Mouse (Mus musculus): ENCODE measurements around the gene Pbld2.
"Not testable (repeated sequence)": the region's sequence is repeated elsewhere in the genome, so short reads cannot be mapped to it uniquely, and the experiment has no call there.

Gene Pbld2

DNA sequence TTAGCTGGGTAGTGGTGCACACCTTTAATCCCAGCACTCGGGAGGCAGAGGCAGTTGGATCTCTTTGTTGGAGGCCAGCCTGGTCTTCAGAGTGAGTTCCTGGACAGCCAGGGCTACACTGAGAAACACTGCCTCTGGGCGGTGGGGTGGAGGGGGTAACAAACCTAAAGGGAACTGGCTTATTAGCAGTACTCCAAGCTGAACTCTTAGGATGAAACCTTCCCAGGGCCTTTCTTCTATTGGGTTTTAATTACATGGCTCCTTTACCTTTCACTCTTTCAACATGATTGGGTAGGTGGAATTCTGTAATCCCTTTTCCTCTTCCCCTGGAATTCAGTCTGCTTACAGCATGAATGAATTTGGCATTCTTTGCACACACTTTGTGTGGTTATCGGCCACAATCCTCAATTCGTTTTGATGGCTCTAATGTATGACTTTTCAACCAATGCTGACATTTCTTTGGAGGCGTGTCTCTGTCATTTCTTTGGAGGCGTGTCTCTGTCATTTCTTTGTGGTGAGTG is 1.4 kb downstream of the Pbld2 start:
- DNase-seq (ENCODE audit: low read depth, low spot score) = no peak

DNA sequence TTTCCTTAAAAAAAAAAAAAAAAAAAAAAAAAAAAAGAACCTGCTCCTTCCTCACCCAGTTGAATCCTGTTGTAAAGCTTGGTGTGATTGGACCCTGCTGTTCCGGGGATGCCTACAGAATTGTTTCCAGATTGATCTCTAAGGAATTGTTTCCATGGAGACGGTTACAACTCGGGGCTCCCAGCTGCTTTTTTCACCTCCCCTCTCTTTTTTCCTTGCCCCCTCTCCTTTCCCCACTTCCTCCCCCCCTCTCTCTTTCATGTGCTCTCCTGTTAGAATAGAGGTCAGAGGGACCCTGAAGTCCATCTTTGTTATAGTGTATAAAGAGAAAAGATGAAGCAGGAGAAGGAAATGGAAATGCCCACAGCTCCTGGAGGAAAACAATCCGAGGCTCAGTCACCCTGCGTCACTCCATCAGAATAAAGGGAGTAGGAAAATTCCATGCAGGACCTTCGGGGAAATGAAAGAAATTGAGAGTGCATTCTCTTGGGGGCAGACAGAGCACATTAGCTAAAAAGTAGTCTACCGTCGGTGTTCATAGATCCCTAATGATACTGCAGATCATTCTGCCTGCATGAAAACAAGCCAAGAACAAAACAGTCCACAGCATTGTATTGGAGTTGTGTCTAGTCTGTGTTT is 2.2 kb downstream of the Pbld2 start:
- DNase-seq (ENCODE audit: low read depth, low spot score) = no peak

DNA sequence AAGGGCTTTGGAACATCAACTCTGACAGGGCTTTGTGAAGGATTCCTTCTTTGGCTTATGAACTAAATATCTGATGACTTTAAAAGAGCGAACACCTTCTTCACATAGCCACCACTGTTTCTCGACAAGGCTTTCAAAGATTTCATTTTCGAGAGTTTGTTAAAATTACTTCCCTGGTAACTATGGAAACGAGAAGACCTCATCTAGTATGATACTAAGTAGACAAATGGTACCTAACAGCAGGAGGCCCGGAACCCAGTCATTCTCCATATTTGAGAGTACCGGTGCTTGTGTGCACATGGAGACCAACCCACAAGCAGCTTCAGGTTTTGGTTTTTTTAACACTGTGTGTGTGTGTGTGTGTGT is 2.7 kb downstream of the Pbld2 start:
- no peak for DNase-seq (ENCODE audit: low read depth, low spot score)

DNA sequence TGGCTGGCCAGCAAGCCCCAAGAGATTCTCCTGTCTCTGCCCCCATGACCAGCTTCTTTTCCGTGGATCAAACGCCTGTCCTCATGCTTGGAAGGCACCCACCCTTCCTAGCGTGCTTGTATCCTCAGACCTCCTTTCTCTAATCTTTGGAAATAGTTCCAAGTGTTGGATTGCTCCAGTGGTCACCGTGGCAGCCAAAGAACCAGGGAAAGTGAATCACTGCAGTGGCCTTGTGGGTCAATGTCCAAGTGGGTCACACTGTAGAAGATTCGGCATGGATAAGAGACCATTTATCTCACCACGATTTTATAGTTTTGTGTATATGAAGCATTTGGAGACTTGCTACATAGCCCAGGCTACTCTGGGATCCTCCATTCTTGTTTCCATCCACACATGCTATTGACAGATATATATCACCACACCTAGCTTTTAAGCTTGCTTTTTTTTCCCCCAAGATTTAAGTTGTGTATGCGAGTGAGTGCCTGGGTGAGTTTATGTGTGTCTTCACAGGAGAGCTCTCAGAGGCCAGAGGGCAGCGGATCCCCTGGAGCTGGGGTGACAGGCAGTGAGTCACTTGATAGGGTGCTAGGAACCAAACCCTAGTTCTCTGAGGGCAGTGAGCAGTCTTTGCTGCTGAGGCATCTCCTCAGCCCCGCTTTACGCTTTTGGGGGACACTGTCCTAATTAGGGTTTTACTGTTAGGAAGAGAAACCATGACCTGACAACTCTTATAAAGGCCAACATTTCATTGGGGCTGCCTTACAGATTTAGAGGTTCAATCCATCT is 3.5 kb downstream of the Pbld2 start:
- no peak for DNase-seq (ENCODE audit: low read depth, low spot score)

DNA sequence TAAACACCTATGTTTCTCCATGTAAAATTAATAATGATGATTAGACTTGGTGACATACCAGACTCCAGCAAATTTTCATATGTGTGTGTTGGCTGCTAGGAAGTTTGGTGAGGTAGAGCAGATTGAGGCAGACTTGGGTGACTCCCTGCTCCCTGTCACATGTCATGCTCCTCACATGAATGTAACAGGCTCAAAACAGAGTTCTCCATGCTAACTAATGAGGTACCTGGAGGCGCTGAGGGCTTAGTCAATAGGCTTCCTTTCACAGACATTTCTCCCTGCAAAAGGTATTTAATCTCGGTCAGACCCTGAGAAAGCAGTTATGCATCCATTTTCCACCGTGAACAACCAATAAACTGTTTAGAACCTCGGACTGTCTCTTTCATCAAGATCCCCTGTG is 4.3 kb downstream of the Pbld2 start:
- no peak for DNase-seq (ENCODE audit: low read depth, low spot score)

DNA sequence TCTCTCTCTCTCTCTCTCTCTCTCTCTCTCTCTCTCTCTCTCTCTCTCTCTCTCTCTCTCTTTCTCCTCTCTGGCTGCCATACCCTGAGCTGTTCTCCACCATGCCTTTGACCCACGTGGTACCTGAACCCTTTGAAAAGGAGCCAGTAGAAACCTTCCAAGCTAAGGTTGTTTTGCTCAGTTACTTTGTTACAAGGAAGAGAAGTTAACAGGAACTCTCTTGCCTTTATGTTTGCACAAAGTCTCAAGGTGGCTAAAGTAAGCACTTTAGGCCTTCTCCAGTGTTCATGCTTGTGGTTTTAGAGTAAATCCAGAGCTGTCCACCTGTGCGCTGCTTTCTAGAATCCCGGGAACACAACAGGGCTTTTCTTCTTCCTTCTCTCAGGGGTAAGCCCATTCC is 8.2 kb downstream of the Pbld2 start:
- no peak for DNase-seq (ENCODE audit: low read depth, low spot score)

DNA sequence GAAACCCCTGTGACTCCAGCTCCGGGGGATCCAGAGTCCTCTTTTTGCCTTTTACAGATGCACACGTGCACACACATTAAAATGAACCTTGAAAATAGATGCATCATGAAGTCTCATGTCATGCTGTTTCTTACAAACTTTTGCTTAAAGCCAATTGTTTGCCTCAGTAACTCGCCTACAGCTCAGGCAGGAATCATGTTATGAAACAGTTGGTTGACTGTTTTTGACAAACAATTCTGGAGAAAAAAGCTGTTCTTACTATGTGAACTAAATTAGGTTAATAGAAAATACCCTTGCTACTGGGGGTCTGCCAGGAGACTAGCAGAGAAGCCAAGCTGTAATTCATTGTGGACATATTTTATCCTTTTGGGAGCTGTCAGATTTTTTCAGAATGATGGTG is 8.8 kb downstream of the Pbld2 start:
- DNase-seq (ENCODE audit: low read depth, low spot score) = no peak

DNA sequence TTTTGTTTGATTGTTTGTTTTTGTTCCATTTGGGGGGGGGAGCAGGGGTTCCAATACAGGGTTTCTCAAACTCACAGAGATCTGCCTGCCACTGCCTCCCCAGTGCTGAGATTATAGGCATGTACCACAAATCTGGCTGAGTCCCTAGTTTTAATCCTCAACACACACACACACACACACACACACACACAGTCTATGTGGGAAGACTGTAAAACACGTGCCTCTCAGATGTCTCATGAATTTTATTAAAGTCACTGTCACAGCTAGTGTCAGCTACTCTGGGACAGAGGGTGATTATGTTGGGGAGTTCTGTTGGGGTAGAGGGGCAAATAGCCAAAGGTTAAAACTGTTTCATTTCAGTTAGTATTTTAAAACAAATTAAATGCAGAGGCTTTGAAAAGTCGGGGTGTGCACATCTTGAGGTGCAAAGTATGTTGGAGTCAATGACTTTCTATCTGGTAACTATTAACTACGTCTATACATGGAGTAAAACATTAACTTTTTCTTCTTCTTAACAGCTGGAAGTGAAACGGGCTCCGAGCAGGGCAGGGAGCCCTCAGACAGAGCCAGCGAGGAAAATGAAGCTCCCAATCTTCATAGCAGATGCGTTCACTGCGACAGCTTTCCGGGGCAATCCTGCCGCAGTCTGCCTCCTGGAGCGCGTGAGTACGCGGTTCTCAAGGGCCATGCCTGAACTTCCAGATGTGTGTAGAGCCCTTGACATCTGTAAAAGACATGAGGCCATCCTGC is 14.6 kb downstream of the Pbld2 start:
- no peak for DNase-seq (ENCODE audit: low read depth, low spot score)

DNA sequence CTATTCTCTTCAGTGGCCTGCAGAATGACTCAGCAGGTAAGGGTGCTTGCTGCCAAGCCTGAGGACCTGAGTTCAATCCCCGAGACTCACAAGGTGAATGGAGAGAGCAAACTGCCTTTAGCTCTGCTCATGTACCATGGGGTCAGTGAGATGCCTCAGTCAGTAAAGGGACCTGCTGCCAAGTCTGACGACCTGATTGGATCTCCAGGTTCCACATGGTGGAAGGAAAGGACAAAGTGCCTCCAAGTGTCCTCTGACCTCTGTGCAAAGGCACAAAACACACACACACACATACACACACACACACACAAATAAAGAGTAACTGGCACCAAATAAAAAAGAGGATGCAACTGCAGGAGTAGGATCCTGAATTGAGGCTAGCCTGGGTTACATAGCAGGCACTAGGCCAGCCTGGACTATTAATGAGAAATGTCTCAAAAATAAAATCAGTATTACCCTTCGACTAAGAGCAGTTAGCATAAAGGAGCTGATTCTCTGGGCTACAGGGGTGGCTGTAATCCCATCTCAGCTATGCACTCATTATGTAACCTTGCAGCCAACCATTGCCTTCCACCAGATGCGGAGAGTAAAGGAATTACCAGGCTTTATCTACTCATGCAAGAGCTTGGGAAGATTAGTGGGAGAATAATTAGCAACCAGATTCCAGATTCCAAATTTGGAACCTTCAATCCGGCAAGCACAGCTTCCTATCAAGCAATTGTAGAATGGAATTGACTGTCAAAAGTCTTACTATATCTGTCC is 15.9 kb downstream of the Pbld2 start:
- no peak for DNase-seq (ENCODE audit: low read depth, low spot score)

DNA sequence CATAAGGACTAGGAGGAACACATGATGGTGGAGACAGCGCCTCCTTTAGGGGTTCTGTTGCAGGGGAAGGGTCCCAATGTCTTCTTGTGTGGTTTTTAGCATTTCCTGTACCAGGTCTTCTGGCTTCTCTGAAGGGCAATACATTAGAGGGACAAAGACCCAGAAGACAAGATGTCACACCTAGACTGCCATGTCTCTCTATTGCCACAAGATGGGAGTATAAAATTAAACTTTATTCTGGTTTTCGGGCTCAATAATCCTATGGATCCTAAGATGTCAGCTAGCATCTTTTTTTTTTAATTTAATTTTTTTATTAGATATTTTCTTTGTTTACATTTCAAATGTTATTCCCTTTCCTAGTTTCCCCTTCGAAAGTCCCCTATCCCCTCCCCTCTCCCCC is 19.0 kb downstream of the Pbld2 start:
- no peak for DNase-seq (ENCODE audit: low read depth, low spot score)

DNA sequence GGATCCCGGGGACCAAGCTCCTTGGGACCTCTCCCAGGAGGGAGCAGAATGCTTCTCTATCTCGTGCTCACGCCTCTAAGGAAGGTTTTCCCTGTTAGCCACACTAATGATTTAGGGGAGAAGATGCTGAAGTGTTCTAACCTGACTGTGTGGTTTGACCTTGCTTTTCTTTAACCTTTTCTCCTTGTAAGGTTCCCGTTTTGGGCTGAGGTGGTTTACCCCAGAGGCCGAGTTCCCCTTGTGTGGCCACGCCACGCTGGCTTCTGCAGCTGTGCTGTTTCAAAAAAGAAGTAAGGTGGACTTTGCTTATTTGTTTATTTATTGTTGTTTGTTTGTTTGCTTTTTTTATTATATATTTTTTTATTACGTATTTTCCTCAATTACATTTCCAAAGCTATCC is 23.6 kb downstream of the Pbld2 start:
- peak; percentile 86 for DNase-seq (ENCODE audit: low read depth, low spot score)

DNA sequence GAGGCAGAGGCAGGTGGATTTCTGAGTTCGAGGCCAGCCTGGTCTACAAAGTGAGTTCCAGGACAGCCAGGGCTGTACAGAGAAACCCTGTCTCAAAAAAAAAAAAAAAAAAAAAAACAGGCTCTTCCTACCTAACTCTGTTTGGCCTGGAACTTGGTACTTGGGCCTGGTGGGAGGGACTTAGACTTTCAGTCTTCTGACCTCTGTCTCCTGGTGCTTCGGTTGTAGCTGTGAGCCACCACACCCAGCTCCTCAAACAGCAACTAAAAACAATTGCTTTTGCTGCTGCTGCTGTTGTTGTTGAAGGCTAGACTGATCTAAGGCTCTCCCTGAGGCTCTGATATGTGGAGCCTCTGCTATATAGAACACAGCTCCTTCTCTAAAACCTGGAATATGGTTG is 25.0 kb downstream of the Pbld2 start:
- DNase-seq (ENCODE audit: low read depth, low spot score) = no peak

DNA sequence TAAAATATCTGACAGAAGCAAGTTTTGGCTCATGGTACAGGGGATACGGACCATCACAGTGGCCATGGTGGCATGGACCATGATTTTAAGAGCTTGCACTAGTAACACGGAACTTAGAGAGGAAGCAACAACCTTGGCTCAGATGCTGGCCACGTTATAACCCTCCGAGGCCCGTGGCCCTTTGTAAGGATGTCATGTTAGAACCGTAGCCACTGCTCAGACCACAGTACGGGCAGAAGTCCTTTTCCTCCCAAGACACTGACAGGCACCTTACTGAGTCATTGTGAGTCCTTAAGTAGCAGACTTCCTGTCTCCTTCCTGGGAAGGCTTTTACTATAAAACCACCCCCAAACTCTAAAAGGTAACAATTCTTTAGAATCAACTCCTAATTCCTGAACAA is 27.2 kb downstream of the Pbld2 start:
- no peak for DNase-seq (ENCODE audit: low read depth, low spot score)

DNA sequence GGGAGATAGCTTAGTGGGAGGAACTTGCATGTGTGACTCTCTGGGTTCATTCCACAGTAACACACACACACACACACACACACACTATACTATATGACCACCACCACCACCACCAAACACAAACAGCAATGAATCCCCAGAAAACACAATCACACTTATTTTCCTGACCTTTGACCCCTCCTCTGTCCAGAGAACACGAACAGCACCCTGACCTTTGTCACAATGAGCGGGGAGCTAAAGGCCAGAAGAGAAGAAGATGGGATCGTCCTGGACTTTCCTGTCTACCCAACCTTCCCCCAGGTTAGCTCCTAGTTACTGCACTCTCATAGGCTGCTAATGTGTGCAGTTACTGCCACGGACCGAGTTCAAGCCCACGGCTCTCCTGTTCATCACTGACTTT is 27.9 kb downstream of the Pbld2 start:
- DNase-seq (ENCODE audit: low read depth, low spot score) = no peak

DNA sequence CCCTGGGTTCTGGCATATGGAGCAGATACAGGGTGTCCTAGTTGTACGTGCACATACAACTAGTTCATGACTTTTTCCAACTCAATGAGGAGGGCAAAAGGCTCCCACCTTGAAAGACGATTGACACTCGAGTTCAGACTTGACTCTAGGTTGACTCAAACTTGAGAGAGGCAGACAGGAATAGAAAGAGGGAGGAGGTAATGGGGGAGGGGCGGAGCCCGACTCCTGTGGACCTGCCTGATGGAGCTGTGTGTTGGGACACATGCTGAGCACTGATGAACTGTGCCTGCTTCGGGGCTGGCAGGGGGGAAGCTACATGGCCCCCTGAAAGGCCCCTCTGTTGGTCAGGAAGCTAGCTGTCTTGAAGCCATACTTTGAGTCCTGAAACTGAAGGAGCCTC is 28.9 kb downstream of the Pbld2 start:
- no peak for DNase-seq (ENCODE audit: low read depth, low spot score)

DNA sequence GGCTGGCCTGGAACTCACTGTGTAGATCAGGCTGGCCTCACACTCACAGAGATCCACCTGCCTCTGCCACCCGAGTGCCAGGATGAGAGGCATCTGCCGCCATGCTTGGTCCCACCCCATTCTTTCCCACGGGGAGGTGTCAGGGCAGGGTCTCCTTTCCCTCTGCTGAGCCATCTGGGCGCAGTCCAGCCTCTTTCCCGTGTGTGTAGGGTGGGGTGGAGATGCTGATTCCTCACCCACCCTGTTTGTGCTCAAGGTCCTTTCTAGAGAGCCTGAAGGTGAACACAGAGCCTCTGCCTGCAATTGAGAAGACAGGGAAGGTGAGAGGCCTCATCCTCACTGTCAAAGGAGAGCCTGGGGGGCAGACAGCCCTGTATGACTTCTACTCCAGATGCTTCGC is 30.0 kb downstream of the Pbld2 start:
- not testable (repeated sequence) for DNase-seq (ENCODE audit: low read depth, low spot score)

DNA sequence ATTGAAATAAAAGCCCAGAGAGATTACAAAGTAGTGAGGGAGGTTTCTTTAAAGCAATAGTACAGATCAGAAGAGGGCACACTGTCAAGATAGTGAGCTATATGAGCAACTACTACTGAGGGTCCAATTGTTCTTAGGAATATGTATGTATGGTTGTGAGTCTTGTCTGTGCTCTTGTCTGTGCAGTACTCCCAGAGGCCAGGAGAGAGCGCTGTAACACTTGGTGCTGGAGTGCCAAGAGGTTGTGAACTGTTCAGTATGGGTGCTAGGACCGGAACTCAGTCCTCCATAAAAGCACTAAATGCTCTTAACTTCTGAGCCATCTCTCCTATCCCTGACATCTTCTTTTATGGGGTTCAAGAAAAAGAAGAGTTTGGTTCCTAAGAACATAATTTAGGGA is 30.5 kb downstream of the Pbld2 start:
- peak; percentile 28 for DNase-seq (ENCODE audit: low read depth, low spot score)

DNA sequence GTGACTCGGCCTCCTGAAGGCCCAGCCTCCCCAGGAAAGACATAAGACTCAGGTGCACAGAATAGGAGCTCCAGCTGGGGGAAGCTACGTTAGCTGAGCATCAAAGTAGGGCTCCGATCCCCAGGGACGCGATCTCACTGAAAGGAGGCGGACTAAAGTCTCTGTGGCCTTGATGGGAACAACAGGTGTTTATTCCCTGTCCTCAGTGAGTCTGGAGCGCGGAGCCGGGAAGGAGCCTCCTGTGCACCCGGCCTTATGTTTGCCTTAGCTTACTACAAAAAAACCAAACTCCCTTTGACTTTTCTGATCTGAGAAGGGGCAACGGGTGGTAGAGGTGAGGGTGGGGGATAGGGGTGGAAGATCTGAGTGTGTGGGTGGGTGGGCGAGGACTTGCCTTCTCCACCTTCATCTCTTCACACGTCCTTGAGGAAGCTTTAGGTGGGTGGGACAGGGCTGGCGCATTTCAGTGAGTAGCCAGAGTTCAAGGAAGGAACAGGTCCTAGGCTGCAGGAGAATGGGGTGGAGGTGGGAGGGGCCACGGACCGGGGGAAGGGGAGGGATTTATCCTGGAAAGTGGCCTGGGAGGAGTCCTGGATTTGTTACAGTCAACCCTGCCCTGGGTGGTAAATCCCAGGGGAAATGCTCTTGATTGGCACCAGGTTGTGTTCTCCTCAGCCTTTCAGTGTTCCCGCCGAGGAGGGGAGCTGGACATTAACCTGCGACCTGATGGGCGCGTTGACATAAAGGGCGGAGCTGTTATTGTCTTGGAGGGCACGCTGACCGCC is 33.0 kb downstream of the Pbld2 start:
- DNase-seq (ENCODE audit: low read depth, low spot score) = no peak

DNA sequence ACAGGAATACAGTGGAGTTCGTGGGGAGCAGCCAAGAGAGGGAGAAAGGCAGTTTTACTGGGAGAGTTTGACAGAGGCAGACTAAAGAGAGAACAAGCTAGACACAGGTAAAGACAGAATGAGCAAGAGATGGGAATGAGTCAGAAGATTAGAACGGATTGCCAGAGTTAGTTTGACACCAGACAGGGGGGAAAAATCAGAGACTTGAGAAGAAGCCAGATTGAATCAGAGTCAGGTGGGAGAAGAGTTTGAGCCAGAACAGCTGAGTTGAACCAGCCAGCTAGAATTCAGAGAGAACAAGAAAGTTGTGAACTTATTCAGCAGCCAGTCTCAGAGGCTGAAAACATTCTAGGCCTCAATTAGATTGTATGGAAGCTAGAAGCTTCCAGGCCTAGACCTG is 35.7 kb downstream of the Pbld2 start, which contains the start of gene Pbld1:
TSS of gene Pbld1 (plus strand) at position 301 of the 400 bp plus-strand sequence.
- no peak for DNase-seq (ENCODE audit: low read depth, low spot score)

DNA sequence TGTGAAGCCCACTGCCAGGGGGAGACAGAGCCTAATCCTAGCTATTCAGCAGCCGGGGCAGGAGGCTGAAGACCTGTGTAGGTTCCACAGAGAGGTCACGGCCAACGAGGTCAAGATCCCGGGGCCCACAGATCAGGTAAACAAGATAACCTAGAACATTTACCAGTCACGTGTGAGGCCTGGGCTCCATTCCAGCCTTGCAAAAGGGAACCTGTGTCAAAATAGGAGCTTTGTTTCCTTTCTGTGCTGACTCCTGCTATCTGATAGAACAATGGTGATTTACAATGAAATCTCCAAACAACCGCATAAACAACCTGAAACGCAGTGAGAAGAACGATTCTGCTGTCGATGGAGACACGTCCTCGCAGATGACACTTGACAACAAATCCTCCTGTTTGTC is 36.3 kb downstream of the Pbld2 start:
- DNase-seq (ENCODE audit: low read depth, low spot score) = no peak

DNA sequence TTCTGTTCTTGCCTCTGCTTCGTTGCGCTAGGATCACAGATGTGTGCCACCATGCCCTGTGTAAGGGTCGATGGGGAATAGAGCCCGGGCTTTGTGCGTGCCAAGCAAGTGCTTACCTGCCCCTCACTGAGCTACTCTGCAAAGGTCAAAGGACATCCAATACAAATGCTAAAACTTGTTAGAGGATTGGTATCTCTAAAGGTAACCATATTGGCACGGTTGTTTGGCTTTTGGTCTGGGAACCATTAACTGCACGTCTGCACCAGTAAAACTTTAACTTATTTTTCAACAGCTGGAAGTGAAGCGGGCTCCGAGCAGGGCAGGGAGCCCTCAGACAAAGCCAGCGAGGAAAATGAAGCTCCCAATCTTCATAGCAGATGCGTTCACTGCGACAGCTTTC is 37.2 kb downstream of the Pbld2 start:
- no peak for DNase-seq (ENCODE audit: low read depth, low spot score)
